Mouse (Mus musculus): Measurements from ENCODE around the gene Wfdc15a. TPM values are rescaled to one million over a fixed set of nuclear protein-coding genes. Genes with fewer than 3 reads are reported as not detected.

Wfdc15a gene
- polyA plus RNA-seq, 1 experiment from 2014 or later, result not detected

DNA sequence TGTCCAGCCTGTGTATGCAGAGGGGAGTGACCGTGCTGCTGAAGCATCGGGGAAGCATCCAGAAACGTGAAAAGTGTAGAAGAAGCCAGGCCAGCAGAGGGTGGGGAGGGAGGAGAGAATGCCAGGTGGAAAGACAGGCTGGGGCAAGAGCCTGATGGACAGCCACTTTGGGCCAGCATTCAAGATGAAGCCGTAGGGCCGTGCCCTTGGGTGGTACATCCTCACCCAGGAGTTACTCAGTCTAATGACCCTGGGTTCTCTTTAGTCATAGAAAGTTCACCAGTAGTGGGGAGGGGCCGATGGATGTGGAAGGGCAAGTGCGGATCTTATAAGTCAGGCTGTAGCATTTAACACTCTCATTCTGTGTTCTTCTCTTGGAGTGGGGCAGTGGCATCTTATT, 43.8 kb downstream of the Wfdc15a start:
- 79% methylated on average over 7 of the region's 7 CpGs for WGBS
- Histone ChIP-seq H3K4me3 (no peak overlapping the region), H3K36me3 (peaks cover 38% of the 10 kb centered on the region)

DNA sequence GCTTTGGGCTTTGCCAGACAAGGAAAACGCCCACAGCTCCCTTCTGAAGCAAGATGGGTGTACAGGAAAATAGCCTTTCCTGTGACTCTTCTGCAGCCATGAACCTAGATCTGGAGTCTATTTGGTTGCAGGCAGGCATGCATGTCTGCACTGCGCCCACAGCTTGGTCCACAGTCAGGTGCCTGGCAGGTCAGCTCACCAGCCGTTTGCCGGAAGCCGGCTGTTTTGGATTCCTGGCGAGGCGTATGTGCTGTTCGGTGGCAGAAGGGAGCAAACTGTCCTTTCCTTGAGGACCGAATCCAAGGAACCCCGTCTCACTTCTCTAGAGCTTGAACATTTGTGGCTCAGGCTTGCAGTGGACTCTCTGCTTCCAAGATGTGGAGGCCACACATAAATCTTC, 45.9 kb downstream of the Wfdc15a start:
- H3K9me3 ChIP-seq (replicated peaks), result no peaks in the 10 kb centered on the region
- no peak overlapping the region for H3K4me2 ChIP-seq
- 91% methylated on average over 10 of the region's 10 CpGs for WGBS
- H3K27me3 ChIP-seq (replicated peaks), result no peaks in the 10 kb centered on the region
- no peak for ATAC-seq (ENCODE audit: insufficient number of reproducible peaks, low FRiP score)
- H3K9ac ChIP-seq, result no peak overlapping the region
- no peak overlapping the region for H3K27ac ChIP-seq (ENCODE audit: poor library complexity, severe bottlenecking)
- H3K4me3 ChIP-seq, result no peak overlapping the region
- peaks cover 38% of the 10 kb centered on the region for H3K36me3 ChIP-seq
- peaks cover 20% of the 10 kb centered on the region for H3K4me1 ChIP-seq (replicated peaks)

More for the DNA sequence above, 43.8 kb downstream of the Wfdc15a start:
- no peak for ATAC-seq (ENCODE audit: insufficient number of reproducible peaks, low FRiP score)
- H3K27ac ChIP-seq (ENCODE audit: poor library complexity, severe bottlenecking), result no peak overlapping the region
- no peaks in the 10 kb centered on the region for H3K4me1 ChIP-seq (replicated peaks)
- H3K9ac ChIP-seq, result no peak overlapping the region
- H3K9me3 ChIP-seq (replicated peaks), result no peaks in the 10 kb centered on the region
- no peaks in the 10 kb centered on the region for H3K27me3 ChIP-seq (replicated peaks)
- H3K4me2 ChIP-seq, result no peak overlapping the region

DNA sequence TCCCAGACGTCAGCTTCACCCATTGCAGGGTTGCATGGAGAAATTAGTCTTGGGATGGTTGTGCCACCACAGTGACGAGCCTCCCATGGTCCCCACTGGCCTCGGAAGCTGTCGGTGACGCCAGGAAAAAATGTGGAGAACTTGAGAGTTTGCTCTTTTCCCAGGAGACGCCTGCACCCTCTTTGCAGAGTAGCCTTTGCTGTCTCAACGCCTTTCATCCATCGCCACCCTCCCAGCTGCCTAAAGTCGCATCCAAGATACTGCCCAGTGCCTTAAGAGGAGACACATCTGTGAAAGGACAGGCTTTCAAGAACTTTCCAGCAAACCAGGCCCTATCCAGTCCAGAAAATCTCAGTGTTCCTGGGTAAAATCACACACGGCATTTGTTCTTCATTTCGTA, 47.6 kb downstream of the Wfdc15a start:
- no peak for ATAC-seq (ENCODE audit: insufficient number of reproducible peaks, low FRiP score)
- H3K27ac ChIP-seq (ENCODE audit: poor library complexity, severe bottlenecking), result no peak overlapping the region
- WGBS, result 90% methylated on average over 11 of the region's 11 CpGs

DNA sequence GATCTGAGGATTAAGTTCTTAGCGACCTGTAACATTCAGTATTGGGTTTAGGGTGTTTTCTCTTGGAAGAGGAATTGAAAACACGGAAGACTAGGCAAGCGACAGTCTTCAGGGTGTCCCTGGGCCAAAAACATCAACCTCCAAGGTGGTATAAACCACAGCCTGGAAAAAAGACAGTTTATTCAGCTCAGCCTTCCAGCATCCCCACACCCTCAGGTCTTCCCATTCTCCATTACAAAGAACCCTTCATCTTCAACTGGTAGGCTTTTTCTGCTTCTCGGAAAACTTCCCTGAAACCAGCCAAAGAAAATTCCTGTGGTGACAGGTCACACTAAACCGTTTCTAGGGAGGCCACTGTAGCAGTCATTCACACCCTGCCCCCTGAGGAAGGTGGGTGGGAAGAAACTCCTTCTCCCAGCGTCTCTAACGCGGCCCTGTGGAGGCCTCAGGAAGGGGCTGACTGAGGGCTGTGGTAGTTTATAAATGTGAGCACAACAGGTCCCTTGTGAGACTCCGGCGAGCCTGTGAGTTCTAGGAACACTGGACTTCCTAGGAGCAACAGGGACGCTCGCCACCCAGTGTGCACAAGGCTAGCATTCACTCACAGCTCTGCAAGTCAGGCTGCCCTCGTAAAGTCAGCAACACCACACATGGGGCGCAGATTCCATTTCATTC, 49.7 kb downstream of the Wfdc15a start:
- Histone ChIP-seq H3K9me3 (replicated peaks) (no peaks in the 10 kb centered on the region), H3K36me3 (peaks cover 30% of the 10 kb centered on the region), H3K27me3 (replicated peaks) (no peaks in the 10 kb centered on the region), H3K4me2 (no peak overlapping the region), H3K9ac (no peak overlapping the region), H3K4me1 (replicated peaks) (peaks cover 22% of the 10 kb centered on the region), H3K27ac (ENCODE audit: poor library complexity, severe bottlenecking) (peak overlapping the region; percentile 56), H3K4me3 (no peak overlapping the region)
- ATAC-seq (ENCODE audit: insufficient number of reproducible peaks, low FRiP score), result peak; percentile 61; the same call in 1 of the 2 replicates
- WGBS, result 45% methylated on average over 14 of the region's 14 CpGs

More for the DNA sequence above, 47.6 kb downstream of the Wfdc15a start:
- Histone ChIP-seq H3K4me2 (no peak overlapping the region), H3K4me3 (no peak overlapping the region), H3K4me1 (replicated peaks) (peaks cover 22% of the 10 kb centered on the region), H3K9me3 (replicated peaks) (no peaks in the 10 kb centered on the region), H3K27me3 (replicated peaks) (no peaks in the 10 kb centered on the region), H3K9ac (no peak overlapping the region), H3K36me3 (peaks cover 38% of the 10 kb centered on the region)

Other genes starting within 250 kb of the Wfdc15a start
- 270 and 271 TPM in 2 replicates for gene Ywhab, start 205.2 kb downstream of the Wfdc15a start, polyA plus RNA-seq (2016; fragmentation: Nextera tagmentation; extraction: Ambion mirVana)
- gene Pabpc1l, start 174.7 kb downstream of the Wfdc15a start, polyA plus RNA-seq (2016; fragmentation: Nextera tagmentation; extraction: Ambion mirVana), result 0.96 and 1.0 TPM in 2 replicates
- gene Stk4, start 129.8 kb downstream of the Wfdc15a start, polyA plus RNA-seq (2016; fragmentation: Nextera tagmentation; extraction: Ambion mirVana), result 22.1 and 23.4 TPM in 2 replicates
- gene Tomm34, start 129.0 kb downstream of the Wfdc15a start, polyA plus RNA-seq (2016; fragmentation: Nextera tagmentation; extraction: Ambion mirVana), result 55.7 and 56.6 TPM in 2 replicates
- gene Kcns1, start 29.0 kb downstream of the Wfdc15a start, polyA plus RNA-seq (2016; fragmentation: Nextera tagmentation; extraction: Ambion mirVana), result 0.15 and 0.18 TPM in 2 replicates
- gene Wfdc5, start 17.4 kb downstream of the Wfdc15a start, polyA plus RNA-seq (2016; fragmentation: Nextera tagmentation; extraction: Ambion mirVana), result not detected in 2 replicates
- gene Wfdc12, start 9.5 kb downstream of the Wfdc15a start, polyA plus RNA-seq (2016; fragmentation: Nextera tagmentation; extraction: Ambion mirVana), result not detected in 2 replicates
- gene Wfdc15b, start 21.5 kb upstream of the Wfdc15a start, polyA plus RNA-seq (2016; fragmentation: Nextera tagmentation; extraction: Ambion mirVana), result not detected in 2 replicates
- not detected in 2 replicates for gene Svs2, start 38.3 kb upstream of the Wfdc15a start, polyA plus RNA-seq (2016; fragmentation: Nextera tagmentation; extraction: Ambion mirVana)
- not detected in 2 replicates for gene Svs3b, start 56.5 kb upstream of the Wfdc15a start, polyA plus RNA-seq (2016; fragmentation: Nextera tagmentation; extraction: Ambion mirVana)
- gene Svs4, start 78.3 kb upstream of the Wfdc15a start, polyA plus RNA-seq (2016; fragmentation: Nextera tagmentation; extraction: Ambion mirVana), result not detected in 2 replicates
- gene Svs3a, start 89.1 kb upstream of the Wfdc15a start, polyA plus RNA-seq (2016; fragmentation: Nextera tagmentation; extraction: Ambion mirVana), result not detected in 2 replicates
- not detected in 2 replicates for gene Svs6, start 116.6 kb upstream of the Wfdc15a start, polyA plus RNA-seq (2016; fragmentation: Nextera tagmentation; extraction: Ambion mirVana)
- not detected in 2 replicates for gene Svs5, start 132.6 kb upstream of the Wfdc15a start, polyA plus RNA-seq (2016; fragmentation: Nextera tagmentation; extraction: Ambion mirVana)
- gene Slpi, start 189.0 kb upstream of the Wfdc15a start, polyA plus RNA-seq (2016; fragmentation: Nextera tagmentation; extraction: Ambion mirVana), result 0.44 and 1.2 TPM in 2 replicates
- 0.19 and 0.28 TPM in 2 replicates for gene Rbpjl, start 203.0 kb upstream of the Wfdc15a start, polyA plus RNA-seq (2016; fragmentation: Nextera tagmentation; extraction: Ambion mirVana)
- gene Matn4, start 205.0 kb upstream of the Wfdc15a start, polyA plus RNA-seq (2016; fragmentation: Nextera tagmentation; extraction: Ambion mirVana), result 6.2 and 6.4 TPM in 2 replicates
- gene Sdc4, start 243.8 kb upstream of the Wfdc15a start, polyA plus RNA-seq (2016; fragmentation: Nextera tagmentation; extraction: Ambion mirVana), result 40.1 and 40.6 TPM in 2 replicates

Data from heart, embryonic 12.5 days (tissue).